Mouse (Mus musculus) CH12.LX (cell line): ENCODE measurements around the gene Hist1h2bg.
A peak's percentile ranks its signal among the peaks of the same experiment; 100 is the strongest.

Experiments
- BHLHE40 ChIP-seq: IDR thresholded peaks from 2 replicates; pipeline ENCODE4 v1.6.1; 2011; ENCODE audit warnings: mild to moderate bottlenecking, low read depth, low read length, improper control_type of control experiment
- CTCF ChIP-seq, 2 experiments: IDR thresholded peaks in 1 of 2; conservative IDR thresholded peaks in 1 of 2; 2 replicates each; pipeline ENCODE4 v1.5.1; 2011 to 2012; ENCODE audit warnings: low read depth in 2 of 2, low read length in 2 of 2, improper control_type of control experiment in 1 of 2, inconsistent platforms in 1 of 2, mild to moderate bottlenecking in 1 of 2, moderate library complexity in 1 of 2
- E2F4 ChIP-seq: IDR thresholded peaks from 2 replicates; pipeline ENCODE4 v1.6.1; 2011; ENCODE audit warnings: low read depth, low read length, improper control_type of control experiment; ENCODE audit not compliant: insufficient replicate concordance
- EP300 ChIP-seq: IDR thresholded peaks from 2 replicates; pipeline ENCODE4 v1.6.1; 2011; ENCODE audit warnings: low read length, improper control_type of control experiment
- HCFC1 ChIP-seq: IDR thresholded peaks from 2 replicates; pipeline ENCODE4 v1.6.1; 2012; ENCODE audit warnings: low read depth, mild to moderate bottlenecking, inconsistent platforms, low read length, improper control_type of control experiment
- KAT2A ChIP-seq: IDR thresholded peaks from 2 replicates; pipeline ENCODE4 v1.6.1; 2012; ENCODE audit warnings: low read length, improper control_type of control experiment, inconsistent platforms; ENCODE audit not compliant: insufficient replicate concordance
- TCF12 ChIP-seq: IDR thresholded peaks from 2 replicates; pipeline ENCODE4 v1.6.1; 2014; ENCODE audit warnings: low read depth, mild to moderate bottlenecking, inconsistent platforms, low read length, improper control_type of control experiment
- USF1 ChIP-seq: IDR thresholded peaks from 2 replicates; pipeline ENCODE4 v1.6.1; 2014; ENCODE audit warnings: low read depth, mild to moderate bottlenecking, inconsistent platforms, low read length, improper control_type of control experiment
- ZMIZ1 ChIP-seq: IDR thresholded peaks from 2 replicates; pipeline ENCODE4 v1.6.1; 2012; ENCODE audit warnings: low read depth, mild to moderate bottlenecking, inconsistent platforms, low read length, improper control_type of control experiment

DNA sequence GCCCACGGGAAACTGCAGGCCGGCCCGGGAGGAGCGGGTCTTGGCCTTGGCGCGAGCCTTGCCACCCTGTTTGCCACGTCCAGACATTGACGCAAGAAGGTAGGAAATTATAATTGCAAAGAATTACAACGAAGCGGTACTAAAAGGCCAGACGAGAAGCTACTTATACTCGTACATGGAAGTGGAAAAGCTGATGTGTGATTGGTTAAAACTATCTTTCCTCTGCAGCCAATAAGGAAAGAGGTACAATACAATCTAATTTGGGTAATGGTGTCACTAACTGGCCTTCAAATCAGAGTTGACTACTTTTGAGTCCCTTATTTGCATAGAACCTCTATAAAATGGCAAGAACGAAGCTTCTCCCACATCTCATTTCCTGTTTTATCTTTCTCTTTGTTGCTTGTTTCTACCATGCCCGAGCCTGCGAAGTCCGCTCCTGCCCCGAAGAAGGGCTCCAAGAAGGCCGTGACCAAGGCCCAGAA, at the start of gene Hist1h2bg, which contains the start of gene Hist1h2ae:
- TF ChIP-seq HCFC1 (peak; percentile 71), ZMIZ1 (peak; percentile 97), USF1 (no peak), E2F4 (0 out of 2 replicates have a peak, but pooled peaks have one; percentile 62), CTCF (conservative IDR thresholded peaks at IDR 0.05 in 1 of 2, IDR thresholded peaks at IDR 0.05 in 1 of 2; ENCODE audit: low read depth in 2 of 2, low read length in 2 of 2) (no peak), TCF12 (peak; percentile 96), KAT2A (no peak), EP300 (no peak), BHLHE40 (no peak)
